Mouse (Mus musculus): ENCODE measurements around the gene Aktip. TPM values are rescaled to one million over a fixed set of nuclear protein-coding genes. Genes with fewer than 3 reads are reported as not detected.
A peak's percentile ranks its signal among the peaks of the same experiment; 100 is the strongest.

Gene Aktip
- polyA plus RNA-seq, 1 experiment from 2014 or later = 96.4 TPM

- Histone ChIP-seq H3K4me2 (no peak overlapping the region), H3K4me1 (ENCODE audit: control insufficient read depth, insufficient read depth, low read length) (no peaks in the 10 kb centered on the region), H3K9me3 (ENCODE audit: control insufficient read depth, low read length) (no peaks in the 10 kb centered on the region), H3K36me3 (ENCODE audit: control insufficient read depth, insufficient read depth, low read length) (no peaks in the 10 kb centered on the region), H3K4me3 (ENCODE audit: low read depth, low read length) (no peak overlapping the region), H3K9ac (ENCODE audit: low read length) (no peak overlapping the region), H3K27ac (ENCODE audit: low read depth, low read length) (no peak overlapping the region), H3K27me3 (ENCODE audit: control insufficient read depth, insufficient read depth, low read length) (no peaks in the 10 kb centered on the region)
- ATAC-seq (ENCODE audit: low FRiP score) (no peak), DNase-seq (ENCODE audit: low spot score, missing footprints) (peak; percentile 84)
- WGBS = 79% methylated on average over 3 of the region's 3 CpGs
Measured at GRCm38 (mm10) chr8:91198036-91198435, 1.7 kb downstream of the Aktip start.

- Histone ChIP-seq H3K27ac (ENCODE audit: low read depth, low read length) (no peak overlapping the region), H3K9ac (ENCODE audit: low read length) (no peak overlapping the region), H3K27me3 (ENCODE audit: control insufficient read depth, insufficient read depth, low read length) (no peaks in the 10 kb centered on the region), H3K4me3 (ENCODE audit: low read depth, low read length) (no peak overlapping the region), H3K9me3 (ENCODE audit: control insufficient read depth, low read length) (no peaks in the 10 kb centered on the region), H3K4me1 (ENCODE audit: control insufficient read depth, insufficient read depth, low read length) (no peaks in the 10 kb centered on the region), H3K4me2 (no peak overlapping the region), H3K36me3 (ENCODE audit: control insufficient read depth, insufficient read depth, low read length) (no peaks in the 10 kb centered on the region)
- ATAC-seq (ENCODE audit: low FRiP score) (no peak), DNase-seq (ENCODE audit: low spot score, missing footprints) (peak; percentile 69)
- WGBS = 85% methylated on average over 5 of the region's 5 CpGs
Measured at GRCm38 (mm10) chr8:91197233-91197632, 2.5 kb downstream of the Aktip start.

- Histone ChIP-seq H3K4me3 (ENCODE audit: low read depth, low read length) (no peak overlapping the region), H3K4me2 (no peak overlapping the region), H3K9ac (ENCODE audit: low read length) (no peak overlapping the region), H3K4me1 (ENCODE audit: control insufficient read depth, insufficient read depth, low read length) (no peaks in the 10 kb centered on the region), H3K27ac (ENCODE audit: low read depth, low read length) (no peak overlapping the region), H3K36me3 (ENCODE audit: control insufficient read depth, insufficient read depth, low read length) (no peaks in the 10 kb centered on the region), H3K9me3 (ENCODE audit: control insufficient read depth, low read length) (no peaks in the 10 kb centered on the region), H3K27me3 (ENCODE audit: control insufficient read depth, insufficient read depth, low read length) (no peaks in the 10 kb centered on the region)
- WGBS = 83% methylated on average over 12 of the region's 12 CpGs
- DNase-seq (ENCODE audit: low spot score, missing footprints) (peak; percentile 85), ATAC-seq (ENCODE audit: low FRiP score) (no peak)
Measured at GRCm38 (mm10) chr8:91196661-91197060, 3.1 kb downstream of the Aktip start.

- peak; percentile 28 for DNase-seq (ENCODE audit: low spot score, missing footprints)
- peaks cover 2% of the 10 kb centered on the region; the same call in 1 of the 2 replicates for H3K27me3 ChIP-seq (ENCODE audit: control insufficient read depth, insufficient read depth, low read length)
- no peak overlapping the region for H3K4me2 ChIP-seq
- H3K36me3 ChIP-seq (ENCODE audit: control insufficient read depth, insufficient read depth, low read length) = no peaks in the 10 kb centered on the region
- H3K9me3 ChIP-seq (ENCODE audit: control insufficient read depth, low read length) = no peaks in the 10 kb centered on the region
- WGBS = 78% methylated on average over 2 of the region's 2 CpGs
- H3K9ac ChIP-seq (ENCODE audit: low read length) = no peak overlapping the region
- no peak overlapping the region for H3K27ac ChIP-seq (ENCODE audit: low read depth, low read length)
- peaks cover 4% of the 10 kb centered on the region for H3K4me1 ChIP-seq (ENCODE audit: control insufficient read depth, insufficient read depth, low read length)
- no peak overlapping the region for H3K4me3 ChIP-seq (ENCODE audit: low read depth, low read length)
- ATAC-seq (ENCODE audit: low FRiP score) = no peak
Measured at GRCm38 (mm10) chr8:91194081-91194480, 5.7 kb downstream of the Aktip start.

GRCm38 (mm10) chr8:91192941-91193340, 6.8 kb downstream of the Aktip start:
- no peak overlapping the region for H3K27ac ChIP-seq (ENCODE audit: low read depth, low read length)
- H3K9me3 ChIP-seq (ENCODE audit: control insufficient read depth, low read length) = no peaks in the 10 kb centered on the region
- no peak overlapping the region for H3K4me2 ChIP-seq
- peaks cover 4% of the 10 kb centered on the region for H3K4me1 ChIP-seq (ENCODE audit: control insufficient read depth, insufficient read depth, low read length)
- ATAC-seq (ENCODE audit: low FRiP score) (no peak), DNase-seq (ENCODE audit: low spot score, missing footprints) (peak; percentile 54)
- no peaks in the 10 kb centered on the region for H3K36me3 ChIP-seq (ENCODE audit: control insufficient read depth, insufficient read depth, low read length)
- 88% methylated on average over 5 of the region's 5 CpGs for WGBS
- H3K27me3 ChIP-seq (ENCODE audit: control insufficient read depth, insufficient read depth, low read length) = peaks cover 2% of the 10 kb centered on the region; the same call in 1 of the 2 replicates
- H3K9ac ChIP-seq (ENCODE audit: low read length) = no peak overlapping the region
- no peak overlapping the region for H3K4me3 ChIP-seq (ENCODE audit: low read depth, low read length)

- peaks cover 4% of the 10 kb centered on the region for H3K4me1 ChIP-seq (ENCODE audit: control insufficient read depth, insufficient read depth, low read length)
- H3K9ac ChIP-seq (ENCODE audit: low read length) = peak overlapping the region; percentile 56; the same call in 1 of the 2 replicates
- peak overlapping the region; percentile 39 for H3K4me2 ChIP-seq
- WGBS = 9% methylated on average over 17 of the region's 17 CpGs
- no peaks in the 10 kb centered on the region for H3K9me3 ChIP-seq (ENCODE audit: control insufficient read depth, low read length)
- DNase-seq (ENCODE audit: low spot score, missing footprints) (peak; percentile 94), ATAC-seq (ENCODE audit: low FRiP score) (0 out of 2 replicates have a peak, but pooled peaks have one; percentile 65)
- no peak overlapping the region for H3K4me3 ChIP-seq (ENCODE audit: low read depth, low read length)
- H3K27me3 ChIP-seq (ENCODE audit: control insufficient read depth, insufficient read depth, low read length) = peaks cover 2% of the 10 kb centered on the region; the same call in 1 of the 2 replicates
- no peak overlapping the region for H3K27ac ChIP-seq (ENCODE audit: low read depth, low read length)
- no peaks in the 10 kb centered on the region for H3K36me3 ChIP-seq (ENCODE audit: control insufficient read depth, insufficient read depth, low read length)
Measured at GRCm38 (mm10) chr8:91190816-91191340, 8.9 kb downstream of the Aktip start.

- Histone ChIP-seq H3K4me1 (ENCODE audit: control insufficient read depth, insufficient read depth, low read length) (peaks cover 4% of the 10 kb centered on the region), H3K27me3 (ENCODE audit: control insufficient read depth, insufficient read depth, low read length) (peaks cover 2% of the 10 kb centered on the region; the same call in 1 of the 2 replicates), H3K36me3 (ENCODE audit: control insufficient read depth, insufficient read depth, low read length) (no peaks in the 10 kb centered on the region), H3K9me3 (ENCODE audit: control insufficient read depth, low read length) (peaks cover 2% of the 10 kb centered on the region; the same call in 1 of the 2 replicates), H3K9ac (ENCODE audit: low read length) (no peak overlapping the region), H3K27ac (ENCODE audit: low read depth, low read length) (no peak overlapping the region), H3K4me2 (no peak overlapping the region), H3K4me3 (ENCODE audit: low read depth, low read length) (no peak overlapping the region)
- 84% methylated on average over 9 of the region's 11 CpGs for WGBS
- DNase-seq (ENCODE audit: low spot score, missing footprints) (no peak), ATAC-seq (ENCODE audit: low FRiP score) (no peak)
Measured at GRCm38 (mm10) chr8:91188152-91188551, 11.6 kb downstream of the Aktip start.

GRCm38 (mm10) chr8:91186372-91186771, 13.4 kb downstream of the Aktip start:
- WGBS = 84% methylated on average over 12 of the region's 12 CpGs
- H3K9me3 ChIP-seq (ENCODE audit: control insufficient read depth, low read length) = peaks cover 2% of the 10 kb centered on the region; the same call in 1 of the 2 replicates
- DNase-seq (ENCODE audit: low spot score, missing footprints) (peak; percentile 70), ATAC-seq (ENCODE audit: low FRiP score) (no peak)
- H3K4me2 ChIP-seq = no peak overlapping the region
- H3K27me3 ChIP-seq (ENCODE audit: control insufficient read depth, insufficient read depth, low read length) = peaks cover 2% of the 10 kb centered on the region; the same call in 1 of the 2 replicates
- no peaks in the 10 kb centered on the region for H3K36me3 ChIP-seq (ENCODE audit: control insufficient read depth, insufficient read depth, low read length)
- H3K4me1 ChIP-seq (ENCODE audit: control insufficient read depth, insufficient read depth, low read length) = peaks cover 4% of the 10 kb centered on the region
- no peak overlapping the region for H3K9ac ChIP-seq (ENCODE audit: low read length)
- H3K27ac ChIP-seq (ENCODE audit: low read depth, low read length) = no peak overlapping the region
- H3K4me3 ChIP-seq (ENCODE audit: low read depth, low read length) = no peak overlapping the region

GRCm38 (mm10) chr8:91177708-91178107, 22.1 kb downstream of the Aktip start:
- 57% methylated on average over 1 of the region's 1 CpGs for WGBS
- Histone ChIP-seq H3K27ac (ENCODE audit: low read depth, low read length) (no peak overlapping the region), H3K9ac (ENCODE audit: low read length) (no peak overlapping the region), H3K36me3 (ENCODE audit: control insufficient read depth, insufficient read depth, low read length) (no peaks in the 10 kb centered on the region), H3K4me1 (ENCODE audit: control insufficient read depth, insufficient read depth, low read length) (no peaks in the 10 kb centered on the region), H3K27me3 (ENCODE audit: control insufficient read depth, insufficient read depth, low read length) (no peaks in the 10 kb centered on the region), H3K9me3 (ENCODE audit: control insufficient read depth, low read length) (no peaks in the 10 kb centered on the region), H3K4me3 (ENCODE audit: low read depth, low read length) (no peak overlapping the region), H3K4me2 (no peak overlapping the region)
- no peak for ATAC-seq (ENCODE audit: low FRiP score)
- no peak for DNase-seq (ENCODE audit: low spot score, missing footprints)
